Mouse (Mus musculus): ENCODE data around the gene Dus2. TPM values are rescaled to one million over a fixed set of nuclear protein-coding genes. Genes with fewer than 3 reads are reported as not detected.

Gene Dus2
- polyA plus RNA-seq, 1 experiment = 19.8 TPM

DNA sequence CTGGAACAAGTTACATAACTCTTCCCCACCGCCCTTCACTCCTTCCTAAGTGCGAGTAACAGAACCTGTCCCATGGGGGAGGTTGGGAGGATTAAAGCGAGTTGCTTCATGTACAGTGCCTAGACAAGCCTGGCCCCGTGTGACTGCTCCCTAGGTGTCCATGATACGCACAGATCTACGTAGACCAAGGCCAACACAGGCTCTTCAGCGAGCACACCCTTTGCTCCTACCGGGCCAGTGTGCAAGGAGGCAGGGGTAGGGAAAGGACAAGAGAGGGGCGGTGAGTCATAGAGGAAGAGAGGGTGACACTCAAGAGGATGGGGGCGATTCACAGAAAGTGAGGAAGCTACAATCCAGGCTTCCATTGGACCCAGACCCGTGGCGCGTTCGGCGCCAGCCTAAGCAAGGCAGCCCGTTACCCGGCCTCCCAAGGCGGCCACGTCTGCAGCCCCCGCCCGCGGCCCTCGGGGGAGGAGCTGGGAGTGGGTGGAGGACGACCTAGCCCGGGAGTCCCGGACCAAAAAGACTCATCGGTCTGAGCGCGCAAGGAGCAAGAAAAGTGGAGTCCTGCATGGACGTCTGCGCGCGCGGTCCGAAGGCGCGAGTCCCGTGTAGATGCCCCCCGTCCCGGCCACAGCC lies 25.8 kb upstream of the Dus2 start:
- no peak overlapping the region for H3K27ac ChIP-seq (ENCODE audit: control insufficient read depth, insufficient read depth, low read length)
- H3K4me1 ChIP-seq (replicated peaks; ENCODE audit: control insufficient read depth, insufficient read depth, low read length) = peaks cover 19% of the 10 kb centered on the region
- 7% methylated on average over 40 of the region's 40 CpGs for WGBS
- peak overlapping the region; percentile 95 for H3K4me3 ChIP-seq (ENCODE audit: control insufficient read depth, insufficient read depth, low read length)
- TF ChIP-seq CTCF (IDR thresholded peaks at IDR 0.05; ENCODE audit: borderline replicate concordance, control insufficient read depth, extremely low read depth, insufficient read depth, low read length, poor library complexity) (no peak), POLR2A (IDR thresholded peaks at IDR 0.05; ENCODE audit: control insufficient read depth, extremely low read depth, insufficient read depth, low read length, poor library complexity) (no peak)
- no peaks in the 10 kb centered on the region for H3K36me3 ChIP-seq (ENCODE audit: control insufficient read depth, insufficient read depth, low read length)
- H3K27me3 ChIP-seq (ENCODE audit: control insufficient read depth, insufficient read depth, low read length) = no peaks in the 10 kb centered on the region
- DNase-seq = peak; percentile 63

DNA sequence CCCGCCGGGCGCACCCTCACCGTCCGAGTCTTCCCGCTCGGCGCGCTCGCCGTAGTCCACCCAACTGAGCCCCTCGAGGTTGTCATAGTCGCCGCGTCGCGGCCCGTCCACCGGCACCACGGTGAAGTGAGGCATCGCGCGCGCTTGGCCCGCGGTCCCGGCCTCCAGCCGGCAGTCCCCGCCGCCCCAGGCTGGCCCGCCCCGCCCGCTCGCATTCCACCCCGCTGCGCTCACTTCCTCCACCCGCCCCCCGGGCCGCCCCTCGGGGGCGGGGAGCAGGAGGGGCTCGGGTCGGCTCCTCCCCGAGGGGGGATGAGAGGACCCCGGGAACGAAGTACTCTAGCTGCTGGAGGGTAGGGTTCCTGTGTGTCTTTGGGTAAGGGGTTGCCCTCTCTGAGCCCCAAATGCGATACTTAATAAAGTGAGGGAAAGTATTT lies 25.2 kb upstream of the Dus2 start, which contains the start of gene Slc12a4:
Gene Slc12a4, minus strand, starts transcription at position 193 of the 437 bp plus-strand sequence.
- peak within 1 kb of the TSS; percentile 95 for H3K4me3 ChIP-seq (ENCODE audit: control insufficient read depth, insufficient read depth, low read length)
- H3K27ac ChIP-seq (ENCODE audit: control insufficient read depth, insufficient read depth, low read length) = peak within 1 kb of the TSS; percentile 8; the same call in 1 of the 2 replicates
- peak; percentile 86 for DNase-seq
- WGBS = under 1% methylated on average over 45 of the region's 47 CpGs
- no peaks in the 10 kb centered on the region for H3K36me3 ChIP-seq (ENCODE audit: control insufficient read depth, insufficient read depth, low read length)
- peaks cover 19% of the 10 kb centered on the region for H3K4me1 ChIP-seq (replicated peaks; ENCODE audit: control insufficient read depth, insufficient read depth, low read length)
- TF ChIP-seq POLR2A (IDR thresholded peaks at IDR 0.05; ENCODE audit: control insufficient read depth, extremely low read depth, insufficient read depth, low read length, poor library complexity) (peak; percentile 63), CTCF (IDR thresholded peaks at IDR 0.05; ENCODE audit: borderline replicate concordance, control insufficient read depth, extremely low read depth, insufficient read depth, low read length, poor library complexity) (peak; percentile 56)
- no peaks in the 10 kb centered on the region for H3K27me3 ChIP-seq (ENCODE audit: control insufficient read depth, insufficient read depth, low read length)

DNA sequence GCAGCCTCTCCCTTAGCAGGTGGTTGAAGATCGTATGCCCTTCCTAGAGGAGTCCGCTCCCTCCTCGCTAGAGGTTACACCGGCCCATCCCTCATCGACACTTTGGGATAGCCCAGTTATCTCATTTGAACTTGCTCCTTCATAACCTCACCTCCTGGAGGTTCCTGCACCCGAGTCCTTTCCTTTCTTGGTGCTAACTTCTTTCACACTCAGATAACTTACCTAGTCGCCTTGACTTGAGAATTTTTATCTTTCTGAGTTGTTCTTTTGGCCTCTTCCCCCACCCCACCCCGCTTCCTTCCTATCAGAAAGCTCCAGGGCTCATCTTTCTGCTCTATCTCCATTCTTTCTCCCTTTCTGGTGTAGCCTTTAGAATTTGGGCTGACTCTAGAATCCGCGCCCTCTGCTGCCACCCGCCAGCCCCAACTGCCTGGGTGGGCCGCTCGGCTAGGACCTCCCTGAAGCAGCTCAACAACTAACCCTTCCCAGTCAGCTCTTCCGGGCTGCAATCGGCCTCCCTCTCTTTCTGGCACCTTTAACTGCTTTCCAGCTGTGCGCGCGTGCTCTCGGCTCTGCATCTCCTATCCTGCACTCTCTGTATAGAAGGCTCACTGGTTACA lies 24.3 kb upstream of the Dus2 start:
- H3K36me3 ChIP-seq (ENCODE audit: control insufficient read depth, insufficient read depth, low read length) = no peaks in the 10 kb centered on the region
- peak; percentile 38; the same call in 1 of the 2 replicates for TF ChIP-seq CTCF (IDR thresholded peaks at IDR 0.05; ENCODE audit: borderline replicate concordance, control insufficient read depth, extremely low read depth, insufficient read depth, low read length, poor library complexity)
- TF ChIP-seq POLR2A (IDR thresholded peaks at IDR 0.05; ENCODE audit: control insufficient read depth, extremely low read depth, insufficient read depth, low read length, poor library complexity) = no peak
- DNase-seq = peak; percentile 52
- whole genome bisulfite sequencing = 22% methylated on average over 19 of the region's 19 CpGs
- H3K4me3 ChIP-seq (ENCODE audit: control insufficient read depth, insufficient read depth, low read length) = peak overlapping the region; percentile 9
- H3K27ac ChIP-seq (ENCODE audit: control insufficient read depth, insufficient read depth, low read length) = peak overlapping the region; percentile 8; the same call in 1 of the 2 replicates
- H3K4me1 ChIP-seq (replicated peaks; ENCODE audit: control insufficient read depth, insufficient read depth, low read length) = peaks cover 19% of the 10 kb centered on the region
- H3K27me3 ChIP-seq (ENCODE audit: control insufficient read depth, insufficient read depth, low read length) = no peaks in the 10 kb centered on the region

DNA sequence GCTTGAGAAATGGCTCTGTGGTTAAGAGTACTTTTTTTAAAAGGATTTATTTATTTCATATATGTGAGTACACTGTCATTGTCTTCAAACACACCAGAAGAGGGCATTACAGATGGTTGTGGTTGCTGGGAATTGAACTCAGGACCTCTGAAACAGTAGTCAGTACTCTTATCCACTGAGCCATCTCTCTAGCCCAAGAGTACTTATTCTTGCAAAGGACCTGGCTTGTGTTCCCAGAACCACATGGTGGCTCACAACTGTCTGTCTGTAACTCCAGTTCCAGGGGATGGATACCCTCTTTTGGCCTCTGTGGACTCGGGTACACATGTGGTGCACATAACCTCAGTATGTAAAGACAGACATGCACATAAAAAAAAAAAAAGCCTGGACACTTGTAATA lies 21.8 kb upstream of the Dus2 start:
- H3K27ac ChIP-seq (ENCODE audit: control insufficient read depth, insufficient read depth, low read length) = no peak overlapping the region
- no peak for DNase-seq
- peaks cover 19% of the 10 kb centered on the region for H3K4me1 ChIP-seq (replicated peaks; ENCODE audit: control insufficient read depth, insufficient read depth, low read length)
- no peaks in the 10 kb centered on the region for H3K27me3 ChIP-seq (ENCODE audit: control insufficient read depth, insufficient read depth, low read length)
- TF ChIP-seq CTCF (IDR thresholded peaks at IDR 0.05; ENCODE audit: borderline replicate concordance, control insufficient read depth, extremely low read depth, insufficient read depth, low read length, poor library complexity) (no peak), POLR2A (IDR thresholded peaks at IDR 0.05; ENCODE audit: control insufficient read depth, extremely low read depth, insufficient read depth, low read length, poor library complexity) (no peak)
- WGBS = 78% methylated on average over 1 of the region's 1 CpGs
- H3K4me3 ChIP-seq (ENCODE audit: control insufficient read depth, insufficient read depth, low read length) = no peak overlapping the region
- H3K36me3 ChIP-seq (ENCODE audit: control insufficient read depth, insufficient read depth, low read length) = no peaks in the 10 kb centered on the region

DNA sequence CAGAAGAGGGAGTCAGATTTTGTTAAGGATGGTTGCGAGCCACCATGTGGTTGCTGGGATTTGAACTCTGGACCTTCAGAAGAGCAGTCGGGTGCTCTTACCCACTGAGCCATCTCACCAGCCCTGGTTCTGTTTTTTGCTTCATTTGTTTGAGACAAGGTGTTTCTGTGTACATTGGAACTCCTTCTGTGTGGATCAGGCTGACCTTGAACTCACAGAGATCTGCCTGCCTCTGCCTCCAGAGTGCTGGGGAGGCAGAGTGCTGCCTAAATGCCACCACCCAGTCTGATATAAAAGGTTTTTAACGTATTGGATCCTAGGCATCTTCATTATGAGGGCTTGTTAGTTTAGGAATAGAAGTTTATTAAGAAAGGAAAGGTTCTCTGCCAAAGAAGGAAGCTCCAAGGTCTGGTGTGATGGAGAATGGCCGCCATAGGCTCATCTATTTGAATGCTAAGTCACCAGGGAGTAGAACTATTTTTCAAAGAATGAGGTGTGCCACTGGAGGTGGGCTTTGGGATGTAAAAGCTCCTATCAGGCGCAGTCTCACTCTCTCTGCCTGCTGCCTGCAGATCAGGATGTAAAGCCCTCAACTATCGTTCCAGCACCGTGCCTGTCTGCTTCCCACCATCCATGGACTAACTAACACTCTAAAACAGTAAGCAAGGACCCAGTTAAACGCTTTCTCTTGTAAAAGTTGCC lies 20.0 kb upstream of the Dus2 start:
- DNase-seq = no peak
- peaks cover 10% of the 10 kb centered on the region for H3K4me1 ChIP-seq (replicated peaks; ENCODE audit: control insufficient read depth, insufficient read depth, low read length)
- TF ChIP-seq CTCF (IDR thresholded peaks at IDR 0.05; ENCODE audit: borderline replicate concordance, control insufficient read depth, extremely low read depth, insufficient read depth, low read length, poor library complexity) = no peak
- no peak for TF ChIP-seq POLR2A (IDR thresholded peaks at IDR 0.05; ENCODE audit: control insufficient read depth, extremely low read depth, insufficient read depth, low read length, poor library complexity)
- no peak overlapping the region for H3K27ac ChIP-seq (ENCODE audit: control insufficient read depth, insufficient read depth, low read length)
- H3K27me3 ChIP-seq (ENCODE audit: control insufficient read depth, insufficient read depth, low read length) = no peaks in the 10 kb centered on the region
- 91% methylated on average over 8 of the region's 8 CpGs for WGBS
- no peak overlapping the region for H3K4me3 ChIP-seq (ENCODE audit: control insufficient read depth, insufficient read depth, low read length)
- H3K36me3 ChIP-seq (ENCODE audit: control insufficient read depth, insufficient read depth, low read length) = no peaks in the 10 kb centered on the region

DNA sequence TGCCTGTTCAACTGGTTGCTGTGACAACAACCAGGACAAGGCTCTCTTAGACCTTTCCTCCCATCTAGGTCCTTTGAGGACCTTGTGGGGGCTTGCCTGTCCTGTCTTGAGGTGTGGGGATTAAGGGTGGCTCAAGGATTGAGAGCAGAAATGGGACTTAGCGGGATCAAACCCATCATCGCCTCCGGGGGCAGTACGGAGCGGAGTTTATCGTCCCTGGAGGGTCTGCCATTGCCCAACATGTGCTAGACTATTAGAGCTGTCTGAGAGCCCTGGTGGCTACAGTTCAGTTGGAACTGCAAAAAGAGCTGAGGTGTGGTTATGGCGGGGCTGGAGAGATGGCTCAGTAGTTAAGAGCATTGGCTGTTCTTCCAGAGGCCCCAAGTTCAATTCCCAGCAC lies 15.8 kb upstream of the Dus2 start:
- WGBS = 83% methylated on average over 7 of the region's 7 CpGs
- Histone ChIP-seq H3K27ac (ENCODE audit: control insufficient read depth, insufficient read depth, low read length) (no peak overlapping the region), H3K4me1 (replicated peaks; ENCODE audit: control insufficient read depth, insufficient read depth, low read length) (no peaks in the 10 kb centered on the region), H3K27me3 (ENCODE audit: control insufficient read depth, insufficient read depth, low read length) (no peaks in the 10 kb centered on the region), H3K4me3 (ENCODE audit: control insufficient read depth, insufficient read depth, low read length) (no peak overlapping the region), H3K36me3 (ENCODE audit: control insufficient read depth, insufficient read depth, low read length) (no peaks in the 10 kb centered on the region)
- no peak for DNase-seq
- TF ChIP-seq CTCF (IDR thresholded peaks at IDR 0.05; ENCODE audit: borderline replicate concordance, control insufficient read depth, extremely low read depth, insufficient read depth, low read length, poor library complexity) = no peak
- TF ChIP-seq POLR2A (IDR thresholded peaks at IDR 0.05; ENCODE audit: control insufficient read depth, extremely low read depth, insufficient read depth, low read length, poor library complexity) = no peak

All from thymus, adult 2 months (tissue).